8 mouse cellular contexts compared by ENCODE assay signal in genomic region chr7:98703365-98703881, GRCm38 (mm10). TPM values are rescaled to one million over a fixed set of nuclear protein-coding genes. Genes with fewer than 3 reads are reported as not detected.
DNase-seq lines count a peak whose midpoint lies in the region; ATAC-seq lines count a peak whose summit lies in the region.

No protein-coding gene starts in this region.

- H3K4me2 ChIP-seq in forebrain, embryonic 13.5 days = peak overlapping the region; percentile 81
- H3K4me2 ChIP-seq in lung, embryonic 16.5 days (ENCODE audit: low read depth, low read length) = peak overlapping the region; percentile 88

- ATAC-seq in cerebellum, adult (ENCODE audit: insufficient number of reproducible peaks, low FRiP score, low TSS enrichment) = 0 out of 2 replicates have a peak, but pooled peaks have one; percentile 36
- no peak; the same call in 1 of the 2 replicates for ATAC-seq in forebrain, embryonic 13.5 days
- peak; percentile 25 for ATAC-seq in inflammation-experienced regulatory T-cells, adult 6 months
- ATAC-seq in lung, embryonic 16.5 days (ENCODE audit: low read depth) = peak; percentile 11; the same call in 1 of the 2 replicates

- peaks cover 27% of the 10 kb centered on the region for H3K4me1 ChIP-seq in forebrain, embryonic 13.5 days
- peaks cover 23% of the 10 kb centered on the region for H3K4me1 ChIP-seq in lung, embryonic 16.5 days (replicated peaks; ENCODE audit: control insufficient read depth, insufficient read depth, low read length)

- H3K9me3 ChIP-seq in forebrain, embryonic 13.5 days (replicated peaks) = no peaks in the 10 kb centered on the region
- no peaks in the 10 kb centered on the region for H3K9me3 ChIP-seq in lung, embryonic 16.5 days (ENCODE audit: control insufficient read depth, low read length)

- no peaks in the 10 kb centered on the region for H3K36me3 ChIP-seq in forebrain, embryonic 13.5 days (ENCODE audit: poor library complexity, severe bottlenecking)
- no peaks in the 10 kb centered on the region for H3K36me3 ChIP-seq in lung, embryonic 16.5 days (ENCODE audit: control insufficient read depth, insufficient read depth, low read length)

- peak overlapping the region; percentile 97 for H3K9ac ChIP-seq in forebrain, embryonic 13.5 days
- peak overlapping the region; percentile 97 for H3K9ac ChIP-seq in lung, embryonic 16.5 days (ENCODE audit: low read length)

- no peaks in the 10 kb centered on the region for H3K27me3 ChIP-seq in forebrain, embryonic 13.5 days
- no peaks in the 10 kb centered on the region for H3K27me3 ChIP-seq in lung, embryonic 16.5 days (ENCODE audit: control insufficient read depth, insufficient read depth, low read depth, low read length)

- H3K4me3 ChIP-seq in forebrain, embryonic 13.5 days = peak overlapping the region; percentile 97
- H3K4me3 ChIP-seq in lung, embryonic 16.5 days (ENCODE audit: low read length) = peak overlapping the region; percentile 99

- under 1% methylated on average over 37 of the region's 38 CpGs for WGBS in forebrain, embryonic 13.5 days
- under 1% methylated on average over 37 of the region's 38 CpGs for WGBS in lung, embryonic 16.5 days

- DNase-seq in urinary bladder, postnatal 14 days (ENCODE audit: low spot score) = peak; percentile 26
- DNase-seq in urinary bladder, postnatal 10 days (ENCODE audit: low spot score) = no peak
- DNase-seq in right cerebral cortex, postnatal 4 days = peak; percentile 33
- DNase-seq in layer of hippocampus, adult 8-10 months (ENCODE audit: low spot score in 2 of 2) = no peak

- peak overlapping the region; percentile 82 for H3K27ac ChIP-seq in forebrain, embryonic 13.5 days
- H3K27ac ChIP-seq in lung, embryonic 16.5 days (ENCODE audit: low read length) = peak overlapping the region; percentile 80

RNA-seq across cellular contexts. Expression of gene Thap12, which starts 0.5 kb away (rescaled TPM):
- polyA plus RNA-seq in forebrain, embryonic 13.5 days (2015; fragmentation: Nextera tagmentation; extraction: Ambion mirVana) = 45.1 and 48.7 TPM in 2 replicates
- 10 to 100 TPM; 13.2 to 14.9 (median 13.9) TPM for polyA plus RNA-seq in inflammation-experienced regulatory T-cells, adult 6 months (2017; shearing (Covaris generic))
- polyA plus RNA-seq in lung, embryonic 16.5 days (2015; fragmentation: Nextera tagmentation; extraction: Ambion mirVana) = 44.2 and 45.1 TPM in 2 replicates
- 10 to 100 TPM; 64.1 to 80.3 (median 70.4) TPM for total RNA-seq in layer of hippocampus, adult 8-10 months (2022)

RNA-seq across cellular contexts. Expression of gene Emsy, which starts 46.8 kb away (rescaled TPM):
- polyA plus RNA-seq in forebrain, embryonic 13.5 days (2015; fragmentation: Nextera tagmentation; extraction: Ambion mirVana) = 35.8 and 37.7 TPM in 2 replicates
- 10 to 100 TPM; 59.5 to 72.4 (median 63.1) TPM for polyA plus RNA-seq in inflammation-experienced regulatory T-cells, adult 6 months (2017; shearing (Covaris generic))
- polyA plus RNA-seq in lung, embryonic 16.5 days (2015; fragmentation: Nextera tagmentation; extraction: Ambion mirVana) = 27.6 and 30.4 TPM in 2 replicates
- 10 to 100 TPM; 56.5 to 76.9 (median 72.2) TPM for total RNA-seq in layer of hippocampus, adult 8-10 months (2022)

Comparison
In these comparisons a context has a peak if more than half of its experiments do, and no peak if none do; other contexts are left out.
1. DNase-seq: peak in urinary bladder, postnatal 14 days (single experiment) and right cerebral cortex, postnatal 4 days (single experiment); none in urinary bladder, postnatal 10 days (single experiment) and layer of hippocampus, adult 8-10 months (0 of 2).